Mouse (Mus musculus) kidney, adult 2 months (tissue): ENCODE data around the gene Ltf. TPM values are rescaled to one million over a fixed set of nuclear protein-coding genes. Genes with fewer than 3 reads are reported as not detected.

Source experiments
- DNase-seq: peaks from one replicate; pipeline ENCODE4 v3.0.0; 2021
- H3K27ac ChIP-seq: fragments of 200-500 bp; 2 replicates; pipeline ENCODE4 v1.5.1; 2012; ENCODE audit warnings: low read depth, low read length, control low read depth, inconsistent platforms; ENCODE audit not compliant: insufficient read depth
- H3K27me3 ChIP-seq: fragments of 200-500 bp; replicated peaks from 2 replicates; pipeline ENCODE4 v1.6.1; 2012; ENCODE audit warnings: mild to moderate bottlenecking, moderate library complexity, low read length, inconsistent platforms; ENCODE audit not compliant: control insufficient read depth, insufficient read depth
- H3K36me3 ChIP-seq: fragments of 200-500 bp; 2 replicates; pipeline ENCODE4 v1.6.1; 2012; ENCODE audit warnings: mild to moderate bottlenecking, moderate library complexity, low read length, inconsistent platforms; ENCODE audit not compliant: control insufficient read depth, insufficient read depth
- H3K4me1 ChIP-seq: fragments of 200-500 bp; 2 replicates; pipeline ENCODE4 v1.6.1; 2011; ENCODE audit warnings: low read length; ENCODE audit not compliant: control insufficient read depth, insufficient read depth
- H3K4me3 ChIP-seq: fragments of 200-500 bp; 2 replicates; pipeline ENCODE4 v1.5.1; 2011; ENCODE audit warnings: mild to moderate bottlenecking, low read depth, low read length, control low read depth; ENCODE audit not compliant: insufficient read depth
- CTCF ChIP-seq: fragments of 200-500 bp; conservative IDR thresholded peaks from 2 replicates; pipeline ENCODE4 v1.5.1; 2011; ENCODE audit warnings: low read depth, mild to moderate bottlenecking, control low read depth, low read length, moderate library complexity, mixed read lengths; ENCODE audit not compliant: insufficient read depth, insufficient read length
- POLR2A ChIP-seq: fragments of 200-500 bp; IDR thresholded peaks from one replicate; pipeline ENCODE4 v1.6.1; 2011; ENCODE audit warnings: low read depth, low read length, control low read depth
- WGBS: fragments of 180-500 bp; shearing (Covaris S2); methylation state at CpG from one replicate; pipeline ENCODE4 v1.1.7; 2018; 5-methylcytosine and 5-hydroxymethylcytosine counted together
- polyA plus RNA-seq: library from polyadenylated mRNA; depleted of rRNA; stranded (reverse); fragments of >200 nt; gene quantifications from 2 replicates; pipeline ENCODE4 v1.2.3, GENCODE M21; 2012; rRNA removed

Ltf gene
- polyA plus RNA-seq, 1 experiment: 0.63 TPM

DNA sequence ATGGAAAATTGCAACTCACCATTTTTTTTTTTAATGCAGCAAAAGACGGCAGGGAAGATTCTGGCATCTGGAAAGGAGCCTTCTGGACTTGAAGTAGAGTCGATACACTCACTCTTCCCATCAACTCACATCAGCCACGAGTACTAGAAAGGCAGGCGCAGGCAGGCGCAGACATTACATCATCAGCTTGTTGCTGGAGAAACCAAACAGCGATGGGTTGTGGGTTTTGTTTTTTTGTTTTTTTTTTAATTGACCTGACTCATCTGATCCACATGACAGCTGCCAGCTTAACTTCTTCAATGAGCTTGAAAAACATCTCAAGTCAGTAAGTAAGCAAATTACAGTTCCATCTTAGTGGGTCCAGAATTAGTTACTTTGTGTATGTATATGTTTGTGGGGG, 67.1 kb downstream of the Ltf start:
- Histone ChIP-seq H3K4me1 (no peaks in the 10 kb centered on the region), H3K27ac (no peak overlapping the region), H3K4me3 (no peak overlapping the region), H3K27me3 (no peaks in the 10 kb centered on the region), H3K36me3 (no peaks in the 10 kb centered on the region)
- DNase-seq: no peak
- TF ChIP-seq POLR2A (no peak), CTCF (no peak)
- WGBS: 82% methylated on average over 6 of the region's 6 CpGs

DNA sequence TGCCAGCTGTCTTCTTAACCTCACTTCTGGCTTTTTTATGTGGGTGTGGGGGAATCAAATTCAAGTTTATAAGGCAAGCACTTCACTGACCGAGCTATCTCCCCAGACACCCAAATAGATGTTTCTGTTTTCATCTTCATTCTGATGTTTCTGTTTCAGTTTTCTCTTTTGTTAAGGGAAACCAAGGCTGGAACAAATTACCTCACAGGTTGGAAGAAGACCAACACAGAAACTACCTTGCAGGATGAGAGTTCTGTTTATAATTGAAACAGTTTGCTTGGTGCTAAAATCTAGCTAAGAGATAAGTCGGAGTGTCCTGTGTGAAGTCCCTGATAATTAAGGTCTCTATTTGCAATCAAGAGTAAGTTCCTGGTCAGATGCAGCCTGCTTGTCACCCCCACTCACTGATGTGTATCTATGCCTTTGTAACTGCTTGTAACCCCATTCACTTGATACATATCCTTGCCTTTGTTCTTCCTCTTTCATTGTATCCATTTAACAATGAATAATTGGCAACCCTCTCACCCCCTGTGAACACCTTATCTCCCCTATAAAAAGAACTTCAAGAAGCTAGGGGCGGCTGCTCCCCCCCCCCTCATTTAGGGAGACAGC, 68.0 kb downstream of the Ltf start:
- Histone ChIP-seq H3K27ac (no peak overlapping the region), H3K27me3 (no peaks in the 10 kb centered on the region), H3K36me3 (no peaks in the 10 kb centered on the region), H3K4me3 (no peak overlapping the region), H3K4me1 (no peaks in the 10 kb centered on the region)
- TF ChIP-seq CTCF (no peak), POLR2A (no peak)
- no peak for DNase-seq
- WGBS: 73% methylated on average over 3 of the region's 3 CpGs

DNA sequence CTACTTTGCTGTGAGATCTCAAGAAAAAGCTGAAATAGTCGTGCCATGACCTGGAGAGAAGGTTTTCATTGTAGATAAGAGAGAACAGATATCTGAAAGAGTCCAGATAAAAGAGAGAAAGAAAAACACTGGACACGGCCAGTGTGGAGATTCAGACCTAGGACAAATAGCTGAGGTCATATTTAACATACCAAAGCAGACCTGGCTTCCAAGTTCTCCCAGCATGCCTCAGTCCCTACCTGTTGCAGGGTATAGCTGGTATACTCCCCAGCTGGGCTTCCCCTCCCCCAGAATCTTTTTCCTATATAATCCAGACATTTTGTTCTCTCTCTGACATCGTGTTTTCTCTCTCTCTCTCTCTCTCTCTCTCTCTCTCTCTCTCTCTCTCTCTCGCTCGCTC, 68.9 kb downstream of the Ltf start:
- H3K4me3 ChIP-seq: no peak overlapping the region
- H3K36me3 ChIP-seq: no peaks in the 10 kb centered on the region
- WGBS: 32% methylated on average over 5 of the region's 5 CpGs
- no peak overlapping the region for H3K27ac ChIP-seq
- H3K4me1 ChIP-seq: no peaks in the 10 kb centered on the region
- TF ChIP-seq CTCF (no peak), POLR2A (no peak)
- H3K27me3 ChIP-seq: no peaks in the 10 kb centered on the region
- DNase-seq: no peak

DNA sequence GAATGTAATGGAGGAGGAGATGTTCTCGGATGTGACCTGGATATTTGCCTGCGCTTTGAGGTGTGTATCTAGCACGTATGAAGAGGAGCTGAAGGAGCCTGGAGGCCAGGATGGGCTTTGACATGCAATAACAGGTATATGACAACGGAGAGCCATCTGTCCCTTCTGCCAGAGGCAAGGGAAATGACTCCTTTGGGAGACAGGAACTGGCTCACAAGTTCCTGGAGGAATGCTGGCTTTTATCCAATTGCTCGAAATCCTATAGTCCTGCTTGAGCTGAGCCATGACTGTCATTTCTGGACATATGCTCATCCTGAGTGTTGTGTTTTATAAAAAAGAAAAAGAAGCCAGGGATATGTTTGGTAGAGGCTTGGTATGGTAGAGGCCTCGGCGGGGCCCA, 69.8 kb downstream of the Ltf start:
- Histone ChIP-seq H3K4me1 (no peaks in the 10 kb centered on the region), H3K27ac (no peak overlapping the region), H3K4me3 (no peak overlapping the region), H3K36me3 (no peaks in the 10 kb centered on the region), H3K27me3 (no peaks in the 10 kb centered on the region)
- no peak for TF ChIP-seq CTCF
- TF ChIP-seq POLR2A: no peak
- no peak for DNase-seq
- 64% methylated on average over 7 of the region's 7 CpGs for WGBS

Other genes with a start within 250 kb of the Ltf start
- not detected in 2 replicates for gene Prss42, start 221.1 kb upstream of the Ltf start, polyA plus RNA-seq
- not detected in 2 replicates for gene Prss44, start 205.3 kb upstream of the Ltf start, polyA plus RNA-seq
- gene Prss43, start 192.6 kb upstream of the Ltf start, polyA plus RNA-seq: not detected in 2 replicates
- not detected in 2 replicates for gene Prss45, start 184.7 kb upstream of the Ltf start, polyA plus RNA-seq
- not detected in 2 replicates for gene Prss46, start 174.8 kb upstream of the Ltf start, polyA plus RNA-seq
- gene Prss50, start 161.3 kb upstream of the Ltf start, polyA plus RNA-seq: not detected in 2 replicates
- gene Als2cl, start 139.4 kb upstream of the Ltf start, polyA plus RNA-seq: 32.3 and 40.8 TPM in 2 replicates
- gene Tmie, start 139.2 kb upstream of the Ltf start, polyA plus RNA-seq: 7.9 and 9.5 TPM in 2 replicates
- gene Fam240a, start 102.4 kb upstream of the Ltf start, polyA plus RNA-seq: not detected in 2 replicates
- gene Tdgf1, start 73.1 kb upstream of the Ltf start, polyA plus RNA-seq: not detected in 2 replicates
- gene Lrrc2, start 67.7 kb upstream of the Ltf start, polyA plus RNA-seq: 0.05 and 0.56 TPM in 2 replicates
- 9.8 and 11.4 TPM in 2 replicates for gene Rtp3, start 28.7 kb upstream of the Ltf start, polyA plus RNA-seq
- gene Ccrl2, start 38.2 kb downstream of the Ltf start, polyA plus RNA-seq: 11.1 and 13.8 TPM in 2 replicates
- 10.7 and 12.7 TPM in 2 replicates for gene Lrrfip2, start 98.3 kb downstream of the Ltf start, polyA plus RNA-seq